Mouse (Mus musculus) heart, embryonic 10.5 days (tissue): ENCODE measurements around the gene 4930442H23Rik. TPM values are rescaled to one million over a fixed set of nuclear protein-coding genes. Genes with fewer than 3 reads are reported as not detected.

ENCODE experiments used
- DNase-seq: peaks from one replicate; pipeline ENCODE4 v3.0.0-alpha.2; 2017; ENCODE audit warnings: low spot score
- H3K27ac ChIP-seq: fragments of 300-500 bp; sonication (generic); 2 replicates; pipeline ENCODE4 v1.5.1; 2016; ENCODE audit warnings: mild to moderate bottlenecking
- H3K27me3 ChIP-seq: fragments of 300-500 bp; sonication (generic); 2 replicates; pipeline ENCODE4 v1.6.1; 2016; ENCODE audit warnings: mild to moderate bottlenecking; ENCODE audit not compliant: poor library complexity, insufficient read depth, severe bottlenecking
- H3K36me3 ChIP-seq: fragments of 300-500 bp; sonication (generic); 2 replicates; pipeline ENCODE4 v1.6.1; 2016; ENCODE audit warnings: mild to moderate bottlenecking, moderate library complexity
- H3K4me1 ChIP-seq: fragments of 300-500 bp; sonication (generic); 2 replicates; pipeline ENCODE4 v1.6.1; 2016; ENCODE audit warnings: mild to moderate bottlenecking
- H3K4me3 ChIP-seq: fragments of 300-500 bp; sonication (generic); 2 replicates; pipeline ENCODE4 v1.5.1; 2016; ENCODE audit warnings: mild to moderate bottlenecking, moderate library complexity
- H3K9me3 ChIP-seq: fragments of 300-500 bp; sonication (generic); 2 replicates; pipeline ENCODE4 v1.6.1; 2016; ENCODE audit warnings: mild to moderate bottlenecking, moderate library complexity
- WGBS: fragments of 180-500 bp; shearing (Covaris S2); methylation state at CpG from one replicate; pipeline ENCODE4 v1.1.7; 2016; 5-methylcytosine and 5-hydroxymethylcytosine counted together
- polyA plus RNA-seq: library from polyadenylated mRNA; unstranded; fragments of >200 nt; fragmentation: Nextera tagmentation; extraction: Ambion mirVana; gene quantifications from 2 replicates; pipeline ENCODE4 v1.2.1, GENCODE M21; 2016

Gene 4930442H23Rik
- polyA plus RNA-seq, 1 experiment from 2014 or later, result not detected

DNA sequence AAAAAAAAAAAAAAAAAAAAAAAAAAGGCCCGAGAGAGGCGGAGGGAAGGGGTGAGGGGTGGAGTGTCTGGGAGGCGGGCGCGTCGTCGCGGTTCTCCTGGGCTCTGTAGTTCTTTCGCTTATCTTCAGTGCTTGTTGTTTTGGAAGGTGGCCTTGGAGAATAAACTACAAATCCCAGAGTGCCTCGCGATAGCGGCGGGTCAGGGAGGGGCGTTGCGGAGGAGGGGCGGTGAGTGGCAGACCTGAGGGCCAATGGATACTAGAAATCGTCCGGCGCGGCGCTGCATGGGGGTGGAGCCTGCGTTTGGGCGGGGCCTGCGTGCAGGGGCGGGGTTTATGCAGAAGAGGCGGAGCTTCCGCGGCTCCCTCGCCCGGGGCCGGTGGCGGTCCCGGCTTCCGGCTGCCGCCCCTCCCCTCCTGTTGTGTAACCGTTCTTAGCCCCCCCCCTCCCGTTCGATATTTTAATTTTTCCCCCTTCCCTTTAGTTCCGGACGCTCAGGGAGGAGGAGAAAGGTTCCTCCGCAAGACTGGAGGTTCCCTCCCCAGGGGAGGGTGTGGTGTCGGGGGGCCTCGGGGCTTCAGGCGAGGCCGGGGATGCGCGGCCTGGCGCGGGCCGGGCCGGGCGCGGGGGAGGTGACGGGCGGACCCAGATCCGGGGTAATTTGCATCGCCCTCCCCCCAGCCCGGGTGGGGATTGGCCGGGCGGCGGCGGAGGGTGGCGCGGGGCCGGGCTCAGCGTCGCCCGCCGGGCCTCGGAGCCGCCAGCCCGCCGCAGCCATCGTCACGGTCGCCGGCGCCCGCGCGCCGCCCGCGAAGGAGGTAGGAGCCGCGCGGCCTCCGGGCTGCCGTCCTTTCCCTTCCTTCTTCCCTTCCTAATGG, 46.2 kb downstream of the 4930442H23Rik start:
- H3K9me3 ChIP-seq, result no peaks in the 10 kb centered on the region
- H3K4me1 ChIP-seq, result peaks cover 74% of the 10 kb centered on the region
- DNase-seq, result peak; percentile 100
- under 1% methylated on average over 84 of the region's 89 CpGs for WGBS
- H3K27me3 ChIP-seq, result peaks cover 29% of the 10 kb centered on the region
- H3K36me3 ChIP-seq, result 0 out of 2 replicates have a peak, but pooled peaks cover 8% of the 10 kb centered on the region
- H3K4me3 ChIP-seq, result peak overlapping the region; percentile 93
- H3K27ac ChIP-seq, result peak overlapping the region; percentile 98

DNA sequence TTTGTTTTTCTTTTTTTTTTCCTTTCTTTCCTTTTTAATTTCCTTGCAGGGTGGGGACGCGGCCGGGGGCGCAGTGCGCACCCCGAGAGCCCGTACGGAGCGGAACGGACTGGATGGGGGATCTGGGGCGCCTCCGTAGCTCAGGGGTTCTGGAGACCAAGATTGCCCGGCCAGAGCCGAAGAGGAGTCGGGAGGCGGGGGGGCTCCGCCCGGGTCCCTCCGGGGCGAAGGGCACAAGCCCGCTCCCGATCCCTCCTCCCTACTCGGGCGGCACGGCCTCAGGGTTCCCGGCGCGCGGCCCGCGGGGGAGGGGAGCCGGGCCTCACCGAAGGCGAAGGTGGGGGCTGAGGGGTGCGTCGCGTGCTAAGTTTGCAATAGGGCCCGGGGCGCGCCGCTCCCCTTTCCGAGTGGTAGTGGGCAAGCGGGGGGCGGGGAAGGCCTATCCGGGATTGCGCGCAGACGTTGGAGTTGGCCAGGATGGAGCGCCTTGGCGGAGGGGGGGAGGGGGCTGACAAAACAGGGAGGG, 46.9 kb downstream of the 4930442H23Rik start:
- 0 out of 2 replicates have a peak, but pooled peaks cover 5% of the 10 kb centered on the region for H3K36me3 ChIP-seq
- no peaks in the 10 kb centered on the region for H3K9me3 ChIP-seq
- 0% methylated on average over 49 of the region's 50 CpGs for WGBS
- H3K4me3 ChIP-seq, result peak overlapping the region; percentile 93
- H3K27ac ChIP-seq, result peak overlapping the region; percentile 98
- peaks cover 67% of the 10 kb centered on the region for H3K4me1 ChIP-seq
- peak; percentile 91 for DNase-seq
- peaks cover 29% of the 10 kb centered on the region for H3K27me3 ChIP-seq

DNA sequence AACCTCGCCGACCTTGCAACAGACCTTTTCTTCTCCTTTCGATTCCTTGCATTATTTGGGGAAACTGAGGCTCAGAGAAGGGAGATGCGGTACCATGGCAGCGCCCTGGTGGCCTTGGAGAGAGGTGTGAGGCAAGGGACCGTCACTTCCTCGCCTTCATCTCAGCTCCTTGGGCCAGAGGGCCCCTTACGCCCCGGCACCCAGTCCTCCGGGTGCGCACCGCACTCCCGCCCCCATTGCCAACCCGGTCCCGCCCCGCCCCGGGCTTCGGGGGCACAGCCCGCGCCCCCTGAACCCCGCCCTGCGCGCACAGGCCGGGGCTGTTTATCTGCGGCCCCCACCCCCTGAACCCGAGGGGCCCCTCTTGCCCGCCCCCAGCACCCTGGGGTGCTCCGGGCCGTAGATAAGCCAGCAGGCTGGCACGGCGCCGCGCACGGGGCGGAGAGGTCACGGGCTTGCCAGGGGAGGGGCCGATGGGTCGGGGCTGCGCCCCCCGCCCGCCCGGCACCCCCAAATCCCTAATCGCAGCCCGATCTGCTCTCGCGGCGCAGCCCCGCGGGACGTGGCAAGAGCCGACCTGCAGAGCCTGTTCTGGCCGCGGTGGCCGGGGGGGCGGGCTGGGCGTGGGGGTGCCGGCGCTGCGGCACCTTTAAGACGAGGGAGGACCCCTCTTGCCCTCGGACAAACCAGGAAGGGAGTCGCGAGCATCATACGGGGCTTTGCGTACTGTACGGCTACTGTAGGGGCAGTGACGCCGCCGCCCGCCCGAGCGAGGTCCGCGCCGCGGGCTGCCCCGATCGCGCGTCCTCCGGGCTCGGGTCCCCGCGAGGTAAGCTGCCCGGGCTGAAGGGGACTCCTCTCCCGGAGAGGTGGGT, 47.6 kb downstream of the 4930442H23Rik start:
- H3K4me1 ChIP-seq, result peaks cover 60% of the 10 kb centered on the region
- H3K27me3 ChIP-seq, result peaks cover 29% of the 10 kb centered on the region
- 0 out of 2 replicates have a peak, but pooled peaks cover 4% of the 10 kb centered on the region for H3K36me3 ChIP-seq
- WGBS, result under 1% methylated on average over 78 of the region's 86 CpGs
- H3K4me3 ChIP-seq, result peak overlapping the region; percentile 93
- DNase-seq, result peak; percentile 95
- no peaks in the 10 kb centered on the region for H3K9me3 ChIP-seq
- peak overlapping the region; percentile 98 for H3K27ac ChIP-seq

DNA sequence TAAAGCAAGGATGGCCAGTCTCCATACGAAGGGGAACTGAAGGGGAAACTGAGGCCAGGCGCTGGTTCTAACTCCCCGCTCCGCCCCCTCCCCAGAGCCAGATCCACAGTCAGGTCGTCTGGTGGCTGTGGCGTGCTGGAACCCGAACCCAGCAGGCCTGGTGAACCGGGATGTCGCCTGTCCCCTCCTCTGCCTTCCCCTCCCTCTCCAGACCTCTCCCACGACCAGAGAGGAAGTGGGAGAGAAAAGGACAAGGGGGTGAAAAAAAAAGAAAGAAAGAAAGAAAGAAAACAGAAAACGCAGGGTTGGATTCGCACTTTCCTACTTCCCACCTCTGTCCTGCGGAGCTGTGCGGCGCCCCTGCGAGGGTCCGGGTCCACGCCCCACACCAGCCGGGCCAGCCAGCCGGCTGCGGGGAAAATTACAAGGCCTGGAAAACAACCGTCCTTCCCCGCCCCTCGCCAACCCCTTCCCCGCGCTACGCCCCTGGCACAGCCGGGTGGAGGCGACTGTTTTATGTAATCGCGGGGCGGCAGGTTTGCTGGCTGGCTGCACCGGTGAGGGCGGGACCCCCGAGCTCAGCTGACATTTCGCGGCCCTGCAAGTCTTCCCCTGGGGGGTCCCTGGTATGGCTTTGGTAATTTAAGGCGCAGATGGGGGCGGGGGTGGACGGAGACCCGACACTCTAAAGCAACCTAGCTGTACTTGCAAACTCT, 48.5 kb downstream of the 4930442H23Rik start, which contains the start of gene Zbtb7a:
Gene Zbtb7a, plus strand, starts transcription at position 255 of the 716 bp plus-strand sequence.
- peak; percentile 89 for DNase-seq
- Histone ChIP-seq H3K9me3 (no peaks in the 10 kb centered on the region), H3K36me3 (no peaks in the 10 kb centered on the region), H3K27ac (peak within 1 kb of the TSS; percentile 98), H3K4me3 (peak within 1 kb of the TSS; percentile 93), H3K4me1 (peaks cover 50% of the 10 kb centered on the region), H3K27me3 (peaks cover 29% of the 10 kb centered on the region)
- 3% methylated on average over 41 of the region's 41 CpGs for WGBS

DNA sequence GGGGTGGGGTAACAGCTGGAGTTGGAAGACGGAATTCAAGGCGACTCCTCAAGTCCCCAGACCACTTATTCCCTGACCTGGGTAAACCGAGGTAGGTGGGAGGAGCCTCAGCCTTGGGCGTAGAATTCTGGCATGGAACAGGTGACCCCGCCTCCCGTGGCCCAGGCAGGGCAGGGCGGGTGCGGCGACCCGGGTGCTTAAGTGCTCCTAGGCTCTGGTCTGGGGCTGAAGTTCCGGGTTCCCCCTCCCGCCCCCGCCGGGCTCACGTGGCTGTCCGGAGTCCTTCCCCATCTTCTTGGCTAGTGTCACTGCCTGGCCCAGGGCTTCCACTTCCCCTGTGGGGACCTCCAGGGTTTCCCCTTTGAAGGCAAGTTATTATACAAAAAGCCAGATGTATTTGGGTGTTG, 49.5 kb downstream of the 4930442H23Rik start:
- peak overlapping the region; percentile 26; the same call in 1 of the 2 replicates for H3K27ac ChIP-seq

More for the DNA sequence above, 49.5 kb downstream of the 4930442H23Rik start:
- Histone ChIP-seq H3K9me3 (no peaks in the 10 kb centered on the region), H3K36me3 (no peaks in the 10 kb centered on the region), H3K4me1 (peaks cover 50% of the 10 kb centered on the region), H3K27me3 (peaks cover 29% of the 10 kb centered on the region), H3K4me3 (peak overlapping the region; percentile 93)
- WGBS, result 1% methylated on average over 16 of the region's 16 CpGs
- DNase-seq, result peak; percentile 90

Other genes with a start within 250 kb of the 4930442H23Rik start
- 1.5 and 2.1 TPM in 2 replicates for gene Gng7, start 168.9 kb downstream of the 4930442H23Rik start, polyA plus RNA-seq
- gene Diras1, start 158.2 kb downstream of the 4930442H23Rik start, polyA plus RNA-seq, result 0.08 and 0.11 TPM in 2 replicates
- 8.9 and 10.7 TPM in 2 replicates for gene Slc39a3, start 146.4 kb downstream of the 4930442H23Rik start, polyA plus RNA-seq
- 197 and 226 TPM in 2 replicates for gene Sgta, start 123.7 kb downstream of the 4930442H23Rik start, polyA plus RNA-seq
- 58.0 and 73.9 TPM in 2 replicates for gene Thop1, start 113.8 kb downstream of the 4930442H23Rik start, polyA plus RNA-seq
- 0.43 and 2.4 TPM in 2 replicates for gene Creb3l3, start 85.0 kb downstream of the 4930442H23Rik start, polyA plus RNA-seq
- gene Map2k2, start 77.9 kb downstream of the 4930442H23Rik start, polyA plus RNA-seq, result 173 and 196 TPM in 2 replicates
- 17.6 and 18.6 TPM in 2 replicates for gene Zbtb7a, start 48.6 kb downstream of the 4930442H23Rik start, polyA plus RNA-seq
- 53.5 and 62.2 TPM in 2 replicates for gene Pias4, start 15.9 kb downstream of the 4930442H23Rik start, polyA plus RNA-seq
- 447 and 460 TPM in 2 replicates for gene Eef2, start 7.2 kb downstream of the 4930442H23Rik start, polyA plus RNA-seq
- 56.3 and 78.7 TPM in 2 replicates for gene Dapk3, start 844 bp downstream of the 4930442H23Rik start, polyA plus RNA-seq
- 2.7 and 3.8 TPM in 2 replicates for gene Nmrk2, start 18.2 kb upstream of the 4930442H23Rik start, polyA plus RNA-seq
- gene Atcay, start 47.0 kb upstream of the 4930442H23Rik start, polyA plus RNA-seq, result 0.28 and 0.37 TPM in 2 replicates
- 4.9 and 5.6 TPM in 2 replicates for gene Zfr2, start 49.3 kb upstream of the 4930442H23Rik start, polyA plus RNA-seq
- 1.2 and 2.2 TPM in 2 replicates for gene Matk, start 69.1 kb upstream of the 4930442H23Rik start, polyA plus RNA-seq
- 284 and 285 TPM in 2 replicates for gene Mrpl54, start 83.1 kb upstream of the 4930442H23Rik start, polyA plus RNA-seq
- 56.5 and 57.0 TPM in 2 replicates for gene Apba3, start 83.1 kb upstream of the 4930442H23Rik start, polyA plus RNA-seq
- gene Tjp3, start 107.7 kb upstream of the 4930442H23Rik start, polyA plus RNA-seq, result 1.8 and 4.4 TPM in 2 replicates
- 42.6 and 55.9 TPM in 2 replicates for gene Pip5k1c, start 109.1 kb upstream of the 4930442H23Rik start, polyA plus RNA-seq
- gene Cactin, start 137.3 kb upstream of the 4930442H23Rik start, polyA plus RNA-seq, result 37.2 and 51.6 TPM in 2 replicates
- gene Tbxa2r, start 144.9 kb upstream of the 4930442H23Rik start, polyA plus RNA-seq, result 10.8 and 15.6 TPM in 2 replicates
- gene Gipc3, start 159.4 kb upstream of the 4930442H23Rik start, polyA plus RNA-seq, result not detected in 2 replicates
- 100 and 109 TPM in 2 replicates for gene Hmg20b, start 166.6 kb upstream of the 4930442H23Rik start, polyA plus RNA-seq
- gene Mfsd12, start 173.6 kb upstream of the 4930442H23Rik start, polyA plus RNA-seq, result 10.3 and 12.8 TPM in 2 replicates
- 1.1 and 1.4 TPM in 2 replicates for gene 4930404N11Rik, start 182.0 kb upstream of the 4930442H23Rik start, polyA plus RNA-seq
- gene Fzr1, start 194.7 kb upstream of the 4930442H23Rik start, polyA plus RNA-seq, result 105 and 117 TPM in 2 replicates
- gene Dohh, start 200.6 kb upstream of the 4930442H23Rik start, polyA plus RNA-seq, result 100 and 105 TPM in 2 replicates
- 2.2 and 3.1 TPM in 2 replicates for gene Gm48551, start 200.6 kb upstream of the 4930442H23Rik start, polyA plus RNA-seq
- gene Gm48552, start 205.2 kb upstream of the 4930442H23Rik start, polyA plus RNA-seq, result 1.1 and 1.7 TPM in 2 replicates
- gene Smim24, start 209.2 kb upstream of the 4930442H23Rik start, polyA plus RNA-seq, result 3.4 and 4.0 TPM in 2 replicates